Mouse (Mus musculus) embryonic facial prominence, embryonic 10.5 days (tissue): ENCODE measurements at regions not wholly inside any gene's neighbourhood (a gene's known extent, or its start where the extent isn't known, plus 50 kb on each side); places are given as distances from the start of the nearest gene placed in this dataset.

Experiments used
- DNase-seq: peaks from one replicate; pipeline ENCODE4 v3.0.0-alpha.2; 2017; ENCODE audit warnings: low spot score
- H3K27ac ChIP-seq: fragments of 300-500 bp; sonication (generic); replicated peaks from 2 replicates; pipeline ENCODE4 v1.5.1; 2016; ENCODE audit warnings: mild to moderate bottlenecking
- H3K27me3 ChIP-seq: fragments of 300-500 bp; sonication (generic); replicated peaks from 2 replicates; pipeline ENCODE4 v1.6.1; 2016; ENCODE audit warnings: low read depth, mild to moderate bottlenecking; ENCODE audit not compliant: poor library complexity, severe bottlenecking
- H3K36me3 ChIP-seq: fragments of 300-500 bp; sonication (generic); replicated peaks from 2 replicates; pipeline ENCODE4 v1.6.1; 2016; ENCODE audit warnings: mild to moderate bottlenecking, moderate library complexity
- H3K4me1 ChIP-seq: fragments of 300-500 bp; sonication (generic); 2 replicates; pipeline ENCODE4 v1.6.1; 2016
- H3K4me3 ChIP-seq: fragments of 300-500 bp; sonication (generic); 2 replicates; pipeline ENCODE4 v1.5.1; 2016; ENCODE audit warnings: mild to moderate bottlenecking, moderate library complexity
- H3K9me3 ChIP-seq: fragments of 300-500 bp; sonication (generic); 2 replicates; pipeline ENCODE4 v1.6.1; 2016; ENCODE audit warnings: mild to moderate bottlenecking
- WGBS: fragments of 180-500 bp; shearing (Covaris S2); methylation state at CpG from one replicate; pipeline ENCODE4 v1.1.7; 2016; 5-methylcytosine and 5-hydroxymethylcytosine counted together

DNA sequence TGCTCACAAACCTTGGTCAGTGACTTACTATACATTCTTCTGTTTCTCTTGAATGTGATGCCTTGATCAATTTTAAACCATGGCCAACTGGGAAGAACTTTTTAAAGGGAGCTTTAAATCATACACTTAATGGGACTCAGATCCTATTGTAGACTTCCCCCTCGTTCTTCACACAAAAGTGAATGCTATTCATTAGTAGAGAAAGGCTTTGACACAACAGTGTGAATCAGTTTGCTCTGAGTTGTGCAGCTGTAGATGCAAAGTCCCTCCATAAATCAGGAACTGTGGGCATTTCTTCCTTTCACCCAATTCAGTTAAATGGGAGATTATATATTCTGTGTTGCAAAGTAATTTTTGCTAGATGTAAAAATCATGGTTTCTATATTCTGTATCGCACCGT is 831.6 kb upstream of the Epha7 start:
- no peaks in the 10 kb centered on the region for H3K36me3 ChIP-seq
- H3K4me3 ChIP-seq = no peak overlapping the region
- H3K9me3 ChIP-seq = no peaks in the 10 kb centered on the region
- DNase-seq = no peak
- 79% methylated on average over 3 of the region's 3 CpGs for WGBS
- no peak overlapping the region for H3K27ac ChIP-seq
- H3K4me1 ChIP-seq = no peaks in the 10 kb centered on the region
- H3K27me3 ChIP-seq = no peaks in the 10 kb centered on the region; the same call in 1 of the 2 replicates

- Histone ChIP-seq H3K27ac (no peak overlapping the region), H3K27me3 (no peaks in the 10 kb centered on the region), H3K9me3 (no peaks in the 10 kb centered on the region), H3K36me3 (no peaks in the 10 kb centered on the region), H3K4me3 (no peak overlapping the region), H3K4me1 (no peaks in the 10 kb centered on the region)
- 30% methylated on average over 4 of the region's 4 CpGs for WGBS
- peak; percentile 41 for DNase-seq
Measured at GRCm38 (mm10) chr4:27987986-27988423, 824.9 kb upstream of the Epha7 start.

GRCm38 (mm10) chr4:27994411-27994810 is 818.5 kb upstream of the Epha7 start:
- Histone ChIP-seq H3K27ac (no peak overlapping the region), H3K36me3 (no peaks in the 10 kb centered on the region), H3K4me1 (no peaks in the 10 kb centered on the region), H3K4me3 (no peak overlapping the region), H3K27me3 (no peaks in the 10 kb centered on the region), H3K9me3 (no peaks in the 10 kb centered on the region)
- no peak for DNase-seq
- 81% methylated on average over 2 of the region's 2 CpGs for WGBS

- Histone ChIP-seq H3K27ac (no peak overlapping the region), H3K4me3 (no peak overlapping the region), H3K9me3 (no peaks in the 10 kb centered on the region), H3K4me1 (no peaks in the 10 kb centered on the region), H3K27me3 (no peaks in the 10 kb centered on the region), H3K36me3 (no peaks in the 10 kb centered on the region)
- WGBS = 67% methylated on average over 4 of the region's 4 CpGs
- no peak for DNase-seq
Measured at GRCm38 (mm10) chr4:28001818-28002476, 811.0 kb upstream of the Epha7 start.
